Mouse (Mus musculus) gastrocnemius, adult 18-20 months (tissue): ENCODE measurements at regions not wholly inside any gene's neighbourhood (a gene's known extent, or its start where the extent isn't known, plus 50 kb on each side); places are given as distances from the start of the nearest gene placed in this dataset.
A peak's percentile ranks its signal among the peaks of the same experiment; 100 is the strongest.

Source experiments
- DNase-seq: peaks from one replicate; pipeline ENCODE4 v3.0.0; 2021; ENCODE audit warnings: low spot score

DNA sequence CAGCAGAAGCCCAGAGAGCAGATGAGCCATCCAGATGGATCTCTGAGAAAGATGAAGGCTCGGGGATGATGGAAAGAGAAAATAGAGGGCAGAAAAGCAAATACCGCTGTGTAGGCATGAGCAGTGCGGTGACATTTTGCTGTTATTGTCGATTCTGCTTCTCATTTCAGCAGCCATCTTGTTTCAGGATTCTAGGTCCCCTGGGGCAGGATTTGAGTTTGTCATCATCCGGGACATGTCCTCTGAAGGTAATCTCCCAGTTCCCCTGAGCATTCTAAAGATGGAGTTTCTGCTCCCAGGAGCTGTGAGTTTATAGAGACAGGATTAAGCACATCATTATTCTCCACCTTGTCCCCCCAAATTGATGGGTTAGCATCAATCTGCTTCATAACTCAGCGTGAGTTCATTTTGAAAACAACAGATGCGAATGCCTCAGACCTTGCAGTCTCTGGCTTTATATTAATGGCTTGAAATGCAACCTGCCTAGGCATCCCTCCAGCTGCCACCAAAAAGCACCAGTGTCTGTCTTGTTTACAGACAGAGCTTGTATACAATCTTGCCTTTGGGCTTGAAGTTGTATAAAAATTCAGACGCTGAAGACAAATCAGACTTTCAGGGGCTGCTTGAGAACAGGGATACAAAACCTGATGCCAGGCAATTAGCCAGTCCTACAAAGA, 128.6 kb upstream of the Foxa2 start:
- DNase-seq: no peak

DNA sequence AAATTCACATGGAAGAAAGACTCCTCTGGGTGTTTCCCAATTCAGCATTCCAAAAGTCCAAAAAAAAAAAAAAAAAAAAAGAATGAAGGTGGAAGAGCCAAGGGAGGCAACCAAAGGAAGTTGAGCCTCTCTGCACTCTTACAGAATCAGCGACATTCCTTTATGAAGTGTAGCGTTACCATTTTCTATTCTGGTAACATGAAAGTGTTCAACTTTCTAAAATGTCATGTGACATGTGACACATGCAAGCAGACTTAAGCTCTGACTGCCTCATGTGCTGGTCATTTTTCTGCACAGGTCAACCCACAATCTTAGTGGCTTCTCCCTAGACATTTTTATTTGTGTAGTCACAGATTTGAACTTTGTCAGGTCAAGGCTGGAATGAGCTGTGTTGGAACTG, 133.5 kb upstream of the Foxa2 start:
- no peak for DNase-seq

DNA sequence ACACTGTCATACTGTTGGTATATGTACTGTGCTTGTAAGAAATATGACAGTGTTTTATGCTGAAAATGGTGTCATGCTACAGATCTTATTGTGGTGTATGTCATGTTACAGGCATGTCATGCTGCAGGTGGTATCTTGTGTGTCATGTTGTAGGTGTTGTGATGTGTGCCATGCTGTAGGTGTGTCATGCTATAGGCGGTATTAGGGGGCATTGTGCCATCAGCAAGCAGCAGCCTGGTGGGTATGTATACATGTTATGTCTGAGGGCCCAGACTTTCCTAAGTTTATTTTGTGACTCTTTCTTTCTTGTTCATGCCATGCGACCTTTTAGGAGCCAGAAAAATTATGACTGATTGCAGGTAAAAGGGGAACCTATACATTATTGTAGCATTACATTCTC, 134.7 kb upstream of the Foxa2 start:
- no peak for DNase-seq

GRCm38 (mm10) chr2:148182492-148183052, 135.8 kb upstream of the Foxa2 start:
- DNase-seq: no peak

DNA sequence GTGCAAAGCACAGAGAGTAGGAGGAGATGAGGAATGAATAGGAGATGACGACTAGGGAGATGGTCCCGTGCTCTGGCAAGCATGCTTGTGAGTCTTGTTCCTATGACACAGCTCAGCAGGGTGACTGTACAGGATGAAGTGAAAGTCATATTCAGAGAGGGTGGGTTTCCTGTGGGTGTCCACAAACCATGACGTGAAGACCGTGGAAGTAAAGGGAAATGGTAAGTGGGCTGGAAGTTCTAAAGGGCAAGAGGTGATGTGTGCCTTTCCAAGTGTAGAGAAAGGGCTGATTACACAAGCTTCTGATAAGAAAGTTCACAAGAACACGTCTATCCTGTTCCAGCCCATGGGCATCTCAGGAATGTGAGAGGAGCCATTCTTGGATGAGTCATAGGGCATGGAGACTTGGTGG, 138.0 kb upstream of the Foxa2 start:
- DNase-seq: no peak

GRCm38 (mm10) chr2:148186363-148186991, 139.7 kb upstream of the Foxa2 start:
- DNase-seq: no peak

- no peak for DNase-seq
Measured at GRCm38 (mm10) chr2:148188865-148189264, 142.1 kb upstream of the Foxa2 start.

GRCm38 (mm10) chr2:148189287-148189686, 142.5 kb upstream of the Foxa2 start:
- DNase-seq: no peak

- peak; percentile 44 for DNase-seq
Measured at GRCm38 (mm10) chr2:148192946-148193345, 146.2 kb upstream of the Foxa2 start.

DNA sequence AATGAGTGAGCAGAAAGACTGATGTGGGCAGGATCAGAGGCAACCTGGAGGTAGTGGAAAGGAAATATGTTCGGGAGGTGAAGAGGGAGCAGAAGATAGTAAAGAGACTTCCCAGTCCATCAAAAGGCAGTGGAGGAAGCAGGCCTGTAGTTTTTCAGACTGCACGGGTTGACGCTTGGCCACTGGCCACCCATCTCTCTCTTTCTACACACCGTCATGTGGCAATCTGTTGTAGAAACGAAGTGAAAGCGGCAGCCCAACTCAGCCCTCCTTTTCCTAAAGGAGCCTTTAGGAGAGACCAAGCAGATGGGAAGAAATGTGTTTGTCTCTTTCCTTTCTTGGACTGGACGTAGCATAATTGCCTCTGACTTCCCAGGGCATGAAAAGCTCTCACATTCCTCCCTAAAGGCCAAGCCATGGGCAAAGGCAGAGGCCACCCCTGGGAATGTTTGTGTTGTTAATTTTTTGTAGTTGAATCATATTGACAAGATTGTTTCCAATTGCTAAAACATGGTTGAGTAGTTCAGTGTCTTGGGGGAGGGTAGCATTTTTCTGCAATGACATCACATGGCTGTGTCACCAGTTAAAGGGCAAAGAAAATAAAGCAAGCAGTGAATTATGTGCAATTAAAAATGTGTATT, 150.7 kb upstream of the Foxa2 start:
- DNase-seq: peak; percentile 28

GRCm38 (mm10) chr2:148206633-148207032, 159.9 kb upstream of the Foxa2 start:
- DNase-seq: no peak

GRCm38 (mm10) chr2:148210813-148211212, 164.0 kb upstream of the Foxa2 start:
- no peak for DNase-seq

- no peak for DNase-seq
Measured at GRCm38 (mm10) chr2:148217136-148217535, 170.4 kb upstream of the Foxa2 start.

DNA sequence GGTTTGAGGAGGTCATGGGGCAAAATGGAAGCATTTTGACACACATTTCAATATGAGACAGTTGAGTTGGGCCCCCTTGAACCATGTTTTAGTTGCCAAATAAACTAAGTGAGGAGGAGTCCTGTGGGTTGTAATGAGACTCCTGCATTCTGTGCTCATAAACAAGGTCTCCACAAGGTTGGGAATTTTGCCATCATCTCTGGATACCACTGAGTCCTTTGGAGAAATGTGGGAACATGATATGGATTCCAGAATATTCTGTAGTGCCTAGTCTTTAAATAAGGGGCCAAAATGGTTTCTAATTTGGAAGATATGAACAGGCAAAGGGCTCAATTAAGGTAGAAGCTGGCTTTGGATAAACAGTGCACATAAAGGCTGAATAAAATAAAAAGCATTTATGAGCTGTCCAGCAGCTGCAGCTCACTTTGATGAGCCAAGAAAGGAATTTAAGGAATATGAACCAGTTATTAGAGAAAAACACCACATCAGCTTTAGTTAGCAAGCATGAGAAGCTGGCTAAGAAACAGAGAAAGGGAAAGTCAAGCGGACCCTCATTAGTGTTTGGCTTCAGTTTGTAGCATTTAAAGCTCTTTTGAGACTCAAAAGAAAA, 161.3 kb upstream of the Sstr4 start:
- no peak for DNase-seq

- DNase-seq: no peak
Measured at GRCm38 (mm10) chr2:148237121-148237520, 158.0 kb upstream of the Sstr4 start.

- no peak for DNase-seq
Measured at GRCm38 (mm10) chr2:148239046-148239445, 156.1 kb upstream of the Sstr4 start.

- DNase-seq: no peak
Measured at GRCm38 (mm10) chr2:148242242-148242641, 152.9 kb upstream of the Sstr4 start.

GRCm38 (mm10) chr2:148245575-148245974, 149.6 kb upstream of the Sstr4 start:
- no peak for DNase-seq

DNA sequence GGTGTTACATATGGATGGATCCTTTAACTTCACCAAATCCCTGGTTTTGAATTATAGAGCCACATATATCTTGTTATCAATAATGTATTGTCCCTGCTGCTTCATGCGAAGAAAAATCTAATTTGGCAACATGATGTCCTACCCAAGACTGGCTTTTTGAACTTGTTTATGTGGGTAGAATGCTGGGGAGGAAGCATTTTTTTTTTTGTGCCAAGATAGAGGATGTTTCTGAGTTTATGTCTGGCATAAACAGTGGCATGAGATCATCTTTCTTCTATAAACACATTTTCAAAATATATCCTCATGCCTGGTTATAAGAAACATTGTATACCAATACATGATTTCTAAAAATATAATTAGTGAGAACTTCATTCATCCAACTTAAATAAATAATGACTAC, 144.2 kb upstream of the Sstr4 start:
- DNase-seq: no peak

DNA sequence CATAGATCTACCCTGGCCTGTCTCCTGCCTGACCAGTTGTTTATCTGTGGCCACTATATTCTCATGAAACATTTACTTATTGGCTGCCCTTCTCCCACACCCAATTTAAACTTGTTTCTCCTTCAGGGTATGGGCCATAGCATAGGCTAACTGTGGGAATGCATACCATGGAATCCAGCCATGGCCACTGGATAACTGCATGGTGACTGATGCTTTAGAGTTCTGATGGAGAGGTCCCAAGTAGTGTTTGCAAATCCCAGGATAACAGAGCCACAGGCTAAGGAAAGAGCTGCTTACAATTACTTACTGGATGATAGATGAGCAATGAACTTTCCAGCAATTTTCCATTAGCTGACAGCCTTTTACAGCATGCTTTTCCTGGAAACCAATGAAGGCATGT, 139.5 kb upstream of the Sstr4 start:
- no peak for DNase-seq

DNA sequence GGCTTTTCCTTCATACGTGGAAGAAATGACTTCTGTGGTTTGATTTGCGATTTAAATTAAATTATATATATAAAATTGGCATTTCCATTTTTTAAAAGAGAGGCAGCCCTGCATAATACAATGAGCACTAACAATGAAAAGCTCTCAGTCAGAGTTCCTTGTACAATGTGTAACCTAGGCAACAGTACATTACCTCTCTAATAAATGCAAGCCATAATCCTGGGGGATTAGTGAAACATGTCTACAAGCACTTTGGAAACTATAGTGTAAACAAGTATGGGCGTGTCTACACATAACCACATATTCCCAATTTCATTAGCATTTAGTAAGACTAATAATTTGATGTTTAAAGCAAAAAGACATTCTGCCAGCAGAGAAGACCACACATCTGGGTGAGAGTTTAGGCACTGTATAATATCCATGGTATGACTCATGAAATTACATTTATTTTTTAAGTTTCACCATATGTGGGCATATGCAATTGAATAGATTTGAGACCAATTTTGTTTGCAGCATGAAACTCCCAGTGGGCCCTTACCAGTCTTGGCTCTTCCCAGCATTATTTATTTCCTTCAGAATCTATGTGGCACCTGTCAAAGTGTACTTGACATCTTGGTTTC, 130.9 kb upstream of the Sstr4 start:
- DNase-seq: no peak

DNA sequence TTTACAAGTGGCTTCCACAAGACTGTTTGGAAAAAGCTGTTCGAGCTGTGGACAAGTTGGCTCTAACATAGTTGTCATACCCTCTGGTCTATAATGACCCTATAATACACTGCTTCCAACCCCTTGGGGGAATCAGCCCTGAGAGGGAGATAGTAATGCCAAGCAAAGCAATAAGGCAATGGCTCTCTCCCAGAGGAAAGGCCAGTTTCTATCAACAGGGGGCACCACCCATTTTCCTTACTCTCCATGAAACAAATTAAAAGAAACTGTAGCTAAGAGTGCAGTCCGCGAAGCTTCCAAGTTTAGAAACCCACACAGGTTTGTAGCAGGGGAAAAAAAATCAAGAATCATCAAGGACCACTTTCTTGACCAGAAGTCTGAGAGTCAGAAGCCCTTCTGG, 115.9 kb upstream of the Sstr4 start:
- DNase-seq: no peak
